24 mouse cellular contexts compared by ENCODE assay signal in the genomic region with DNA sequence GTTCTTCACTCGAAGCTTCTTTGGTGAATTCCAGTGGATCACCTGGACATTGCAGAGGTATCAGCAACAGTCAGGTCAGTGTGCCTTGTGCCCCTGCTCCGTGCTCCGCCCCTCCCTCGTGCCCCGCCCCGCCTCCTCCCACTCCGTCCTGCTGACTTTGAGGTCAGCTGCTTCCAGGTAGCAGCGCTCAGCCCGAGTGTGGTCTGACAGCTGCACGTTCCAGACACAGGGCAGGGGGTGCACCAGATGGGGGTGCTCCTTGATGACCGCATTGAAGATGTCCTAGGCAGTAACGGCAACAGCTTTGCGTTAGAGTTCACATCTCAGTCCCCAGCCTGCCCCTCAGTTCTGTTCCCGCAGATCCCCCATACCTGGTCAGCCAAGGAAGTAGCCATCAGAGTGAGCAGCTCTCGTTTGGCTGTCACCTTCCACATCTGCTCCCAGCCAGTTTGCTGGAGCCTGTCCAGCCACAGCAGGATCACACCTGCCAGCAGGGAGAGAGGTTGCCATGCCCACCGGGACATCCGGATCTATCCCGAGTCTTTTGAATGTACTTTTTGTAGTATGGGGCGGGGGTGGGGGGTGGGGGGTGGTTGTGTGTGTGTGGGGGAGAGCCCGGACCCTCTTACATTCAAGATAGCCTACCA. TPM values are rescaled to one million over a fixed set of nuclear protein-coding genes. Genes with fewer than 3 reads are reported as not detected.
DNase-seq lines count a peak whose midpoint lies in the region; ATAC-seq and TF ChIP-seq lines count a peak whose summit lies in the region.
"Had no signal": no experiment of that assay in that cellular context is flagged by ENCODE, and none has a peak within 500 bp of the region (broad histone marks: within the 10 kb centered on the region; RNA-seq: fewer than 3 reads in every experiment).

No protein-coding gene starts in this region.

- peaks cover 17% of the 10 kb centered on the region for H3K4me1 ChIP-seq in kidney, adult 2 months (ENCODE audit: control insufficient read depth, insufficient read depth, low read length)
- H3K4me1 ChIP-seq in kidney, embryonic 14.5 days (ENCODE audit: control insufficient read depth, insufficient read depth, low read length), result peaks cover 33% of the 10 kb centered on the region

- H3K36me3 ChIP-seq in kidney, adult 2 months (ENCODE audit: control insufficient read depth, insufficient read depth, low read length), result no peaks in the 10 kb centered on the region
- peaks cover 26% of the 10 kb centered on the region; the same call in 1 of the 2 replicates for H3K36me3 ChIP-seq in kidney, embryonic 14.5 days (ENCODE audit: control insufficient read depth, insufficient read depth, low read length)
- H3K36me3 ChIP-seq: liver, embryonic 13.5 days had no signal

- DNase-seq in kidney, adult 2 months, result peak; percentile 59
- peak; percentile 3 for DNase-seq in right cerebral cortex, postnatal 14 days
- no peak for DNase-seq in right cerebral cortex, postnatal 10 days (ENCODE audit: low spot score in 2 of 2)
- DNase-seq in kidney, postnatal 25 days, result peak; percentile 49 to 77
- no peak for DNase-seq in adrenal gland, postnatal 10 days
- no peak for DNase-seq in ovary, postnatal 10 days (ENCODE audit: low spot score)
- DNase-seq: adrenal gland, postnatal 36 days; forebrain, postnatal 0 days; gastrocnemius, postnatal 25 days; heart, adult 2 months; heart, postnatal 14 days; layer of hippocampus, postnatal 36 days; liver, embryonic 13.5 days; lung, embryonic 14.5 days; midbrain, embryonic 14.5 days; retina, postnatal 1 day; right cerebral cortex, postnatal 4 days; thymus, postnatal 25 days had no signal

- ATAC-seq in kidney, embryonic 14.5 days (ENCODE audit: low FRiP score, low TSS enrichment), result no peak
- ATAC-seq: forebrain, postnatal 0 days had no signal

- TF ChIP-seq CTCF in kidney, adult 2 months (conservative IDR thresholded peaks at IDR 0.05; ENCODE audit: insufficient read depth, insufficient read length, low read depth, low read length), result no peak

- H3K27ac ChIP-seq in kidney, adult 2 months (ENCODE audit: insufficient read depth, low read depth, low read length), result 0 out of 2 replicates have a peak overlapping the region, but pooled peaks have one; percentile 33
- no peak overlapping the region for H3K27ac ChIP-seq in kidney, embryonic 14.5 days (ENCODE audit: low read depth, low read length)
- H3K27ac ChIP-seq: embryonic facial prominence, embryonic 12.5 days; heart, adult 2 months; heart, embryonic 13.5 days; hindbrain, embryonic 12.5 days; liver, embryonic 13.5 days; macrophage; neural tube, embryonic 12.5 days had no signal

- no peak overlapping the region for H3K4me3 ChIP-seq in kidney, adult 2 months (ENCODE audit: insufficient read depth, low read depth, low read length)
- H3K4me3 ChIP-seq in kidney, embryonic 14.5 days (ENCODE audit: low read length), result no peak overlapping the region
- H3K4me3 ChIP-seq: embryonic facial prominence, embryonic 12.5 days; heart, adult 2 months; heart, embryonic 13.5 days; hindbrain, embryonic 12.5 days; liver, embryonic 13.5 days; neural tube, embryonic 12.5 days had no signal

- no peaks in the 10 kb centered on the region for H3K27me3 ChIP-seq in kidney, adult 2 months (replicated peaks; ENCODE audit: control insufficient read depth, insufficient read depth, low read length)
- peaks cover 12% of the 10 kb centered on the region; the same call in 1 of the 2 replicates for H3K27me3 ChIP-seq in kidney, embryonic 14.5 days (ENCODE audit: control insufficient read depth, insufficient read depth, low read length)

- no peak overlapping the region for H3K4me2 ChIP-seq in kidney, embryonic 14.5 days (replicated peaks; ENCODE audit: low read depth, low read length)
- H3K4me2 ChIP-seq: embryonic facial prominence, embryonic 12.5 days; heart, embryonic 13.5 days; hindbrain, embryonic 12.5 days; liver, embryonic 13.5 days; lung, embryonic 14.5 days; neural tube, embryonic 12.5 days had no signal

- H3K9me3 ChIP-seq in kidney, embryonic 14.5 days (ENCODE audit: control insufficient read depth, low read length), result no peaks in the 10 kb centered on the region
- H3K9me3 ChIP-seq: embryonic facial prominence, embryonic 12.5 days; heart, embryonic 13.5 days; hindbrain, embryonic 12.5 days; liver, embryonic 13.5 days; neural tube, embryonic 12.5 days had no signal

- H3K9ac ChIP-seq in kidney, embryonic 14.5 days (ENCODE audit: low read depth, low read length), result no peak overlapping the region
- H3K9ac ChIP-seq: embryonic facial prominence, embryonic 12.5 days; forebrain, postnatal 0 days; heart, embryonic 13.5 days; hindbrain, embryonic 12.5 days; liver, embryonic 13.5 days; lung, embryonic 14.5 days; neural tube, embryonic 12.5 days had no signal

- 27% methylated on average over 20 of the region's 20 CpGs for WGBS in kidney, adult 2 months
- 30% methylated on average over 20 of the region's 20 CpGs for WGBS in kidney, embryonic 14.5 days

- no peak for TF ChIP-seq POLR2A in kidney, adult 2 months (IDR thresholded peaks at IDR 0.05; ENCODE audit: low read depth, low read length)

RNA-seq across cellular contexts. Expression of a gene that starts 7.0 kb away (rescaled TPM):
- 81.9 and 92.5 TPM in 2 replicates for polyA plus RNA-seq in kidney, adult 2 months (2012; rRNA removed)
- 21.3 and 22.7 TPM in 2 replicates for polyA plus RNA-seq in kidney, embryonic 14.5 days (2014; fragmentation: Nextera tagmentation; extraction: Ambion mirVana)
- total RNA-seq in adrenal gland, postnatal 10 days (2021), result 100 to 1,000 TPM; 115 to 130 TPM

RNA-seq across cellular contexts. Expression of a gene that starts 7.2 kb away (rescaled TPM):
- polyA plus RNA-seq in kidney, adult 2 months (2012; rRNA removed), result 54.1 and 70.7 TPM in 2 replicates
- polyA plus RNA-seq in kidney, embryonic 14.5 days (2014; fragmentation: Nextera tagmentation; extraction: Ambion mirVana), result 24.0 and 33.3 TPM in 2 replicates
- total RNA-seq in adrenal gland, postnatal 10 days (2021), result 1 to 10 TPM; 1.7 to 2.2 TPM
- total RNA-seq: heart, adult 2 months had no signal
- polyA plus RNA-seq: macrophage had no signal

RNA-seq across cellular contexts. Expression of a gene that starts 14.8 kb away (rescaled TPM):
- 4.3 and 5.3 TPM in 2 replicates for polyA plus RNA-seq in kidney, adult 2 months (2012; rRNA removed)
- polyA plus RNA-seq in kidney, embryonic 14.5 days (2014; fragmentation: Nextera tagmentation; extraction: Ambion mirVana), result 2.1 and 2.5 TPM in 2 replicates
- 1 to 10 TPM; 7.6 to 9.4 TPM for total RNA-seq in adrenal gland, postnatal 10 days (2021)

RNA-seq across cellular contexts. Expression of a gene that starts 33.6 kb away (rescaled TPM):
- 41.5 and 49.3 TPM in 2 replicates for polyA plus RNA-seq in kidney, adult 2 months (2012; rRNA removed)
- polyA plus RNA-seq in kidney, embryonic 14.5 days (2014; fragmentation: Nextera tagmentation; extraction: Ambion mirVana), result 15.6 and 20.8 TPM in 2 replicates
- total RNA-seq in adrenal gland, postnatal 10 days (2021), result 10 to 100 TPM; 22.5 to 28.1 TPM

Comparison
In these comparisons a context has a peak if more than half of its experiments do, and no peak if none do; other contexts are left out.
1. DNase-seq: peak in kidney, adult 2 months (single experiment), right cerebral cortex, postnatal 14 days (single experiment) and kidney, postnatal 25 days (2 of 2); none in right cerebral cortex, postnatal 10 days (0 of 2), adrenal gland, postnatal 10 days (single experiment) and ovary, postnatal 10 days (single experiment).